Mouse (Mus musculus): ENCODE data around the gene Prdm4. TPM values are rescaled to one million over a fixed set of nuclear protein-coding genes. Genes with fewer than 3 reads are reported as not detected.

Gene Prdm4
- 18.4 and 21.6 TPM in 2 replicates for polyA plus RNA-seq (2015; fragmentation: Nextera tagmentation; extraction: Ambion mirVana)

DNA sequence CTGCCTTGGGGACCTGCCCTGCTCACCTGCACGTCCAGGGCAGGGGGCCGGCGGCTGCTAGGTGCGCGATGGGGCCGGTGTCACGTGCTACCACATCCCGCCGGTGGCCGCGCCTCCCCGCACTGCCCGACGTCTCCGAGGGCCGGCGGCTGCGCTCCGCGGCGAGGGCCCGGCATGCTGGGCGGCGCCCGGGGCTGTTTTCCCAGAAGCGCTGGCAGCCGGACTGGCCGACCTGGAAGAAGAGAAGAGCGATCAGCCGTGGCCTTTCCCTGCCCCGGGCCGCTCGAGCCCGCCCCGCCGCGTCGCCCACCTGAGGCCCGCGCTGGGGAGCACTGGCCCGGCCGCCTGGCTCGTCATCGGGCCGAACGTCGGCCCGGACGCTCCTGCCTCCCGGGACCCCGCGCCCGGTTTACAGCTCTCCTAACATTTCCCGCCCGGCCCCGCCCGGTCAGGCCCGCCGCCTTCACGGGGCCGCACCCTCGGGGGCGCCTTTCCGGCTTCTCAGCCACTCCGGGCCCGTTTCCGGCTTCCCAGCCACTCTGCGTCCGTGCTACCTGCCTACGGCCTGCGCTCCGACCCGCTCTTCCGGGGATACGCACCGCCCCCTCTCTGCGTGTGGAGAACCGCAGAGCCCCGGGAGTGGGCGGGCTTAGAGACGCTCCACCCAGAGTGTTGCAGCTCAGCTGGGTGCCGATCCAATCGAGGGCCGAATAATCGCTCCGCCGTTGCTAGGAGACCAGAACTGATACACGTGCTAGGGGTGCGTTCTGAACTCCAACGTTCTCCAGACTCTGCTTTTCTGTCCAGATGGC is at the start of gene Prdm4:
Gene Prdm4 (minus strand): TSS at position 645 of the 812 bp plus-strand sequence.
- Histone ChIP-seq H3K4me2 (ENCODE audit: low read length) (peak within 1 kb of the TSS; percentile 76), H3K36me3 (ENCODE audit: control insufficient read depth, insufficient read depth, low read length) (peaks cover 11% of the 10 kb centered on the region), H3K4me3 (ENCODE audit: low read length) (peak within 1 kb of the TSS; percentile 99), H3K27ac (ENCODE audit: low read depth, low read length) (peak within 1 kb of the TSS; percentile 88), H3K9me3 (ENCODE audit: control insufficient read depth, low read length) (no peaks in the 10 kb centered on the region), H3K27me3 (replicated peaks; ENCODE audit: control insufficient read depth, insufficient read depth, low read length) (no peaks in the 10 kb centered on the region), H3K4me1 (ENCODE audit: control insufficient read depth, insufficient read depth, low read depth, low read length) (peaks cover 11% of the 10 kb centered on the region), H3K9ac (ENCODE audit: low read depth, low read length) (peak within 1 kb of the TSS; percentile 95)
- under 1% methylated on average over 74 of the region's 90 CpGs for WGBS
- peak; percentile 100 for ATAC-seq

GRCm38 (mm10) chr10:85966476-85966875 is 49.5 kb upstream of the Prdm4 start:
- H3K27me3 ChIP-seq (replicated peaks; ENCODE audit: control insufficient read depth, insufficient read depth, low read length): no peaks in the 10 kb centered on the region
- no peaks in the 10 kb centered on the region for H3K9me3 ChIP-seq (ENCODE audit: control insufficient read depth, low read length)
- H3K27ac ChIP-seq (ENCODE audit: low read depth, low read length): no peak overlapping the region
- no peaks in the 10 kb centered on the region for H3K4me1 ChIP-seq (ENCODE audit: control insufficient read depth, insufficient read depth, low read depth, low read length)
- WGBS: 67% methylated on average over 2 of the region's 2 CpGs
- ATAC-seq: no peak
- no peaks in the 10 kb centered on the region for H3K36me3 ChIP-seq (ENCODE audit: control insufficient read depth, insufficient read depth, low read length)
- no peak overlapping the region for H3K4me3 ChIP-seq (ENCODE audit: low read length)
- no peak overlapping the region for H3K9ac ChIP-seq (ENCODE audit: low read depth, low read length)
- H3K4me2 ChIP-seq (ENCODE audit: low read length): no peak overlapping the region

GRCm38 (mm10) chr10:85964316-85964715 is 47.4 kb upstream of the Prdm4 start:
- WGBS: 92% methylated on average over 7 of the region's 7 CpGs
- Histone ChIP-seq H3K9me3 (ENCODE audit: control insufficient read depth, low read length) (no peaks in the 10 kb centered on the region), H3K27ac (ENCODE audit: low read depth, low read length) (no peak overlapping the region), H3K4me2 (ENCODE audit: low read length) (no peak overlapping the region), H3K36me3 (ENCODE audit: control insufficient read depth, insufficient read depth, low read length) (no peaks in the 10 kb centered on the region), H3K4me3 (ENCODE audit: low read length) (no peak overlapping the region), H3K9ac (ENCODE audit: low read depth, low read length) (no peak overlapping the region), H3K4me1 (ENCODE audit: control insufficient read depth, insufficient read depth, low read depth, low read length) (no peaks in the 10 kb centered on the region), H3K27me3 (replicated peaks; ENCODE audit: control insufficient read depth, insufficient read depth, low read length) (no peaks in the 10 kb centered on the region; the same call in 1 of the 2 replicates)
- ATAC-seq: no peak

- Histone ChIP-seq H3K36me3 (ENCODE audit: control insufficient read depth, insufficient read depth, low read length) (no peaks in the 10 kb centered on the region), H3K27me3 (replicated peaks; ENCODE audit: control insufficient read depth, insufficient read depth, low read length) (no peaks in the 10 kb centered on the region; the same call in 1 of the 2 replicates), H3K9me3 (ENCODE audit: control insufficient read depth, low read length) (no peaks in the 10 kb centered on the region), H3K27ac (ENCODE audit: low read depth, low read length) (no peak overlapping the region), H3K4me2 (ENCODE audit: low read length) (no peak overlapping the region), H3K4me3 (ENCODE audit: low read length) (no peak overlapping the region), H3K9ac (ENCODE audit: low read depth, low read length) (no peak overlapping the region), H3K4me1 (ENCODE audit: control insufficient read depth, insufficient read depth, low read depth, low read length) (no peaks in the 10 kb centered on the region)
- WGBS: 75% methylated on average over 9 of the region's 9 CpGs
- no peak for ATAC-seq
Measured at GRCm38 (mm10) chr10:85962897-85963296, 46.0 kb upstream of the Prdm4 start.

GRCm38 (mm10) chr10:85957464-85957950 is 40.6 kb upstream of the Prdm4 start, which contains the start of gene Rtcb:
Gene Rtcb (minus strand): TSS chr10:85957823.
- no peaks in the 10 kb centered on the region; the same call in 1 of the 2 replicates for H3K27me3 ChIP-seq (replicated peaks; ENCODE audit: control insufficient read depth, insufficient read depth, low read length)
- H3K27ac ChIP-seq (ENCODE audit: low read depth, low read length): peak within 1 kb of the TSS; percentile 79
- under 1% methylated on average over 38 of the region's 38 CpGs for WGBS
- H3K4me1 ChIP-seq (ENCODE audit: control insufficient read depth, insufficient read depth, low read depth, low read length): peaks cover 4% of the 10 kb centered on the region
- peaks cover 12% of the 10 kb centered on the region; the same call in 1 of the 2 replicates for H3K36me3 ChIP-seq (ENCODE audit: control insufficient read depth, insufficient read depth, low read length)
- peak; percentile 92 for ATAC-seq
- H3K4me3 ChIP-seq (ENCODE audit: low read length): peak within 1 kb of the TSS; percentile 97
- H3K9me3 ChIP-seq (ENCODE audit: control insufficient read depth, low read length): no peaks in the 10 kb centered on the region
- peak within 1 kb of the TSS; percentile 93 for H3K9ac ChIP-seq (ENCODE audit: low read depth, low read length)
- peak within 1 kb of the TSS; percentile 62 for H3K4me2 ChIP-seq (ENCODE audit: low read length)

DNA sequence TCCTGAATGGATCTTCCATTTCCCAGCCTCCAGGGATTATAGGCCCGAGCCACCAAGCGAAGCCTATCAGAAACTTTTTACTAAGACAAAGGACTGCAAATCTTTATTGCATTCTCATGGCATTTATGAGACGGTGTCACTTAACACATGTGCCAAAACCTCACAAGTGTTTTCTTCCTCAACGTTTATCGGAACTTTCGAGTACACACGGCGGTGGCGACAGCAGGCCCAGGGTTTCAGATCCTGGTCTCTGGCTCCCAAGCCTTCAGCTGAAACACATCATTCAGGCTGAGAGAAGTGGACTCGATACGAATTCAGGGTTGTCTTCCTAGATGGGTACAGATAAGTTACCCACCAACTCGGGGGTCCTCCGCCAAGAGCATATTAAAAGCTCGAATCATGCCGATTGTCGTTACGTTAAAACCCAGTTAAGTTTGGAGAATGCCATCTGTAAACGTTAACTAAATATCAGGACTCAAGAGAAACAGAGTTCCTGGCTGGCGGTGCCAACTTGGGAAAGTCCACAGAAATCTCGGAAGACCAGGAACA is 40.0 kb upstream of the Prdm4 start:
- H3K9me3 ChIP-seq (ENCODE audit: control insufficient read depth, low read length): no peaks in the 10 kb centered on the region
- peaks cover 4% of the 10 kb centered on the region for H3K4me1 ChIP-seq (ENCODE audit: control insufficient read depth, insufficient read depth, low read depth, low read length)
- H3K36me3 ChIP-seq (ENCODE audit: control insufficient read depth, insufficient read depth, low read length): peaks cover 12% of the 10 kb centered on the region; the same call in 1 of the 2 replicates
- WGBS: 8% methylated on average over 20 of the region's 20 CpGs
- H3K27me3 ChIP-seq (replicated peaks; ENCODE audit: control insufficient read depth, insufficient read depth, low read length): no peaks in the 10 kb centered on the region; the same call in 1 of the 2 replicates
- 0 out of 2 replicates have a peak, but pooled peaks have one; percentile 6 for ATAC-seq
- peak overlapping the region; percentile 97 for H3K4me3 ChIP-seq (ENCODE audit: low read length)
- peak overlapping the region; percentile 79 for H3K27ac ChIP-seq (ENCODE audit: low read depth, low read length)
- H3K9ac ChIP-seq (ENCODE audit: low read depth, low read length): peak overlapping the region; percentile 93
- H3K4me2 ChIP-seq (ENCODE audit: low read length): peak overlapping the region; percentile 62

DNA sequence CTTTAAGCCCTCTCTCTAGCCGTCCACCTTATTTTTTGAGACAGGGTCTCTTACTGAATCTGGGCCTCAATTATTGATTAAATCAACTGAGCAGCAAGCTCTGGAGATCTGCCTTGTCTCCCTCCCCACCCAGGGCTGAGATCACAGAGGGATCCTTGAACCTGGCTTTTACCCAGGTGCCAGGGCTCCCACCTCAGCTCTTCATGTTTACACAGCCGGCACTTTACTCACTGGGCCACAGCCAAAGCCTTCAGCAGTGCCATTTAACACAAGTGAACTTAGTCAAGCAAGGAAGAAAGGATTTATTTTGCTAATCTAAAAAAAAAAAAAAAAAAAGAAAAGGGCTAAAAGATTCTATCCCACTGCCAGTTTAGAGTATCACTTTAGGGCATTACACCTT is 37.5 kb upstream of the Prdm4 start:
- no peak for ATAC-seq
- Histone ChIP-seq H3K4me1 (ENCODE audit: control insufficient read depth, insufficient read depth, low read depth, low read length) (peaks cover 4% of the 10 kb centered on the region), H3K27me3 (replicated peaks; ENCODE audit: control insufficient read depth, insufficient read depth, low read length) (no peaks in the 10 kb centered on the region), H3K36me3 (ENCODE audit: control insufficient read depth, insufficient read depth, low read length) (peaks cover 24% of the 10 kb centered on the region; the same call in 1 of the 2 replicates), H3K4me3 (ENCODE audit: low read length) (no peak overlapping the region), H3K27ac (ENCODE audit: low read depth, low read length) (no peak overlapping the region), H3K9ac (ENCODE audit: low read depth, low read length) (no peak overlapping the region), H3K9me3 (ENCODE audit: control insufficient read depth, low read length) (no peaks in the 10 kb centered on the region), H3K4me2 (ENCODE audit: low read length) (no peak overlapping the region)
- 88% methylated on average over 2 of the region's 2 CpGs for WGBS

DNA sequence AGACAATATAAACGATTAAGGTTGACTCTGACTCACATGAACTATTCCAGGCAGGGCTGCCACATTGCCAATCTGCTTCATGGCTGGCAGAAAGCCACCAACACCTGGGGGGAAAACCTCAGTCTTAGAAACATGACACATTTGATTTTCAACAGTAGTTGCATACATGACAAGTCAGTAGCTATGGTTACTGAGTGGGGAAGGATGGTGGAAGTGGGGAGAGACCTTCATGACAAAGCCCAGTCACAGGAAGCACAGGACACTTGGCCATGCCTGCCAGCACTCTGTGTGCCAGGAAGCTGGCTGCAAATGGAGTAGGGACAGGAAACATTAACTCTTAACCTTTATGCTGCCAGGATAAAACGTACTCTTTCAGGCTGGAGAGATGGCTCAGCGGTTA is 36.5 kb upstream of the Prdm4 start:
- peaks cover 29% of the 10 kb centered on the region; the same call in 1 of the 2 replicates for H3K36me3 ChIP-seq (ENCODE audit: control insufficient read depth, insufficient read depth, low read length)
- H3K4me1 ChIP-seq (ENCODE audit: control insufficient read depth, insufficient read depth, low read depth, low read length): peaks cover 4% of the 10 kb centered on the region
- no peak overlapping the region for H3K4me3 ChIP-seq (ENCODE audit: low read length)
- H3K9ac ChIP-seq (ENCODE audit: low read depth, low read length): no peak overlapping the region
- no peak overlapping the region for H3K4me2 ChIP-seq (ENCODE audit: low read length)
- no peaks in the 10 kb centered on the region for H3K9me3 ChIP-seq (ENCODE audit: control insufficient read depth, low read length)
- ATAC-seq: no peak
- 77% methylated on average over 3 of the region's 3 CpGs for WGBS
- no peak overlapping the region for H3K27ac ChIP-seq (ENCODE audit: low read depth, low read length)
- no peaks in the 10 kb centered on the region for H3K27me3 ChIP-seq (replicated peaks; ENCODE audit: control insufficient read depth, insufficient read depth, low read length)

All from hindbrain, embryonic 16.5 days (tissue).